Mouse (Mus musculus) midbrain, embryonic 12.5 days (tissue): ENCODE results near the gene Sox5. TPM values are rescaled to one million over a fixed set of nuclear protein-coding genes. Genes with fewer than 3 reads are reported as not detected.
"Not testable (repeated sequence)": the region's sequence is repeated elsewhere in the genome, so short reads cannot be mapped to it uniquely, and the experiment has no call there.

Source experiments
- ATAC-seq: fragments of 200-750 bp; cut with Nextera tagmentation; 2 replicates; pipeline ENCODE4 v1.8.0; 2017; ENCODE audit warnings: low read depth, moderate TSS enrichment, moderate library complexity; ENCODE audit not compliant: low FRiP score
- H3K27ac ChIP-seq: fragments of 300-500 bp; sonication (generic); replicated peaks from 2 replicates; pipeline ENCODE4 v1.5.1; 2016; ENCODE audit warnings: mild to moderate bottlenecking
- H3K27me3 ChIP-seq: fragments of 300-500 bp; sonication (generic); 2 replicates; pipeline ENCODE4 v1.6.1; 2016; ENCODE audit warnings: mild to moderate bottlenecking
- H3K36me3 ChIP-seq: fragments of 300-500 bp; sonication (generic); 2 replicates; pipeline ENCODE4 v1.6.1; 2016
- H3K4me1 ChIP-seq: fragments of 300-500 bp; sonication (generic); 2 replicates; pipeline ENCODE4 v1.6.1; 2016
- H3K4me2 ChIP-seq: fragments of 300-500 bp; sonication (generic); replicated peaks from 2 replicates; pipeline ENCODE4 v1.6.1; 2016; ENCODE audit warnings: mild to moderate bottlenecking, moderate library complexity
- H3K4me3 ChIP-seq: fragments of 300-500 bp; sonication (generic); 2 replicates; pipeline ENCODE4 v1.5.1; 2016; ENCODE audit warnings: mild to moderate bottlenecking
- H3K9ac ChIP-seq: fragments of 300-500 bp; sonication (generic); replicated peaks from 2 replicates; pipeline ENCODE4 v1.6.1; 2016; ENCODE audit warnings: mild to moderate bottlenecking, moderate library complexity
- H3K9me3 ChIP-seq: fragments of 300-500 bp; sonication (generic); 2 replicates; pipeline ENCODE4 v1.6.1; 2016; ENCODE audit warnings: mild to moderate bottlenecking
- WGBS: fragments of 180-500 bp; shearing (Covaris S2); methylation state at CpG from one replicate; pipeline ENCODE4 v1.1.7; 2016; 5-methylcytosine and 5-hydroxymethylcytosine counted together
- polyA plus RNA-seq: library from polyadenylated mRNA; unstranded; fragments of >200 nt; fragmentation: Nextera tagmentation; extraction: Ambion mirVana; gene quantifications from 2 replicates; pipeline ENCODE4 v1.2.1, GENCODE M21; 2016

Sox5 gene
- polyA plus RNA-seq, 1 experiment from 2014 or later, result 46.8 TPM

GRCm38 (mm10) chr6:144273425-144273824, 508.4 kb downstream of the Sox5 start:
- not testable (repeated sequence) for H3K9ac ChIP-seq, H3K36me3 ChIP-seq, H3K27ac ChIP-seq, ATAC-seq, H3K4me3 ChIP-seq, H3K9me3 ChIP-seq, H3K4me2 ChIP-seq, H3K4me1 ChIP-seq, H3K27me3 ChIP-seq
- WGBS, result 14% methylated on average over 4 of the region's 4 CpGs

- 0 out of 2 replicates have a peak, but pooled peaks cover 1% of the 10 kb centered on the region for H3K27me3 ChIP-seq
- no peak overlapping the region for H3K9ac ChIP-seq
- no peaks in the 10 kb centered on the region for H3K36me3 ChIP-seq
- no peak overlapping the region for H3K4me3 ChIP-seq
- peaks cover 8% of the 10 kb centered on the region for H3K4me1 ChIP-seq
- no peaks in the 10 kb centered on the region for H3K9me3 ChIP-seq
- H3K4me2 ChIP-seq, result no peak overlapping the region
- ATAC-seq, result no peak
- WGBS, result 98% methylated on average over 2 of the region's 2 CpGs
- H3K27ac ChIP-seq, result no peak overlapping the region
Observed at GRCm38 (mm10) chr6:144271326-144271725, 510.5 kb downstream of the Sox5 start.

GRCm38 (mm10) chr6:144270306-144270705, 511.5 kb downstream of the Sox5 start:
- peaks cover 8% of the 10 kb centered on the region; the same call in 1 of the 2 replicates for H3K27me3 ChIP-seq
- H3K36me3 ChIP-seq, result no peaks in the 10 kb centered on the region
- no peak overlapping the region for H3K27ac ChIP-seq
- no peak overlapping the region for H3K9ac ChIP-seq
- no peaks in the 10 kb centered on the region for H3K9me3 ChIP-seq
- H3K4me3 ChIP-seq, result no peak overlapping the region
- WGBS, result 87% methylated on average over 3 of the region's 3 CpGs
- no peak for ATAC-seq
- H3K4me2 ChIP-seq, result no peak overlapping the region
- H3K4me1 ChIP-seq, result peaks cover 8% of the 10 kb centered on the region

GRCm38 (mm10) chr6:144269666-144270065, 512.1 kb downstream of the Sox5 start:
- Histone ChIP-seq H3K27me3 (peaks cover 8% of the 10 kb centered on the region; the same call in 1 of the 2 replicates), H3K9me3 (no peaks in the 10 kb centered on the region), H3K4me2 (no peak overlapping the region), H3K27ac (no peak overlapping the region), H3K4me3 (no peak overlapping the region), H3K4me1 (peaks cover 9% of the 10 kb centered on the region), H3K9ac (no peak overlapping the region), H3K36me3 (no peaks in the 10 kb centered on the region)
- no peak for ATAC-seq
- WGBS, result 82% methylated on average over 4 of the region's 4 CpGs

GRCm38 (mm10) chr6:144265752-144266151, 516.0 kb downstream of the Sox5 start:
- H3K9me3 ChIP-seq, result no peaks in the 10 kb centered on the region
- no peak overlapping the region for H3K27ac ChIP-seq
- no peak overlapping the region for H3K9ac ChIP-seq
- no peaks in the 10 kb centered on the region for H3K36me3 ChIP-seq
- H3K27me3 ChIP-seq, result peaks cover 8% of the 10 kb centered on the region; the same call in 1 of the 2 replicates
- H3K4me2 ChIP-seq, result no peak overlapping the region
- 93% methylated on average over 5 of the region's 5 CpGs for WGBS
- peaks cover 6% of the 10 kb centered on the region for H3K4me1 ChIP-seq
- H3K4me3 ChIP-seq, result no peak overlapping the region
- ATAC-seq, result no peak

GRCm38 (mm10) chr6:144265004-144265403, 516.8 kb downstream of the Sox5 start:
- H3K27me3 ChIP-seq, result peaks cover 8% of the 10 kb centered on the region; the same call in 1 of the 2 replicates
- peaks cover 6% of the 10 kb centered on the region for H3K4me1 ChIP-seq
- ATAC-seq, result no peak
- H3K36me3 ChIP-seq, result no peaks in the 10 kb centered on the region
- no peak overlapping the region for H3K9ac ChIP-seq
- WGBS, result 73% methylated on average over 7 of the region's 7 CpGs
- no peak overlapping the region for H3K4me2 ChIP-seq
- H3K9me3 ChIP-seq, result no peaks in the 10 kb centered on the region
- no peak overlapping the region for H3K27ac ChIP-seq
- H3K4me3 ChIP-seq, result no peak overlapping the region

- Histone ChIP-seq H3K4me1 (peaks cover 6% of the 10 kb centered on the region), H3K9me3 (no peaks in the 10 kb centered on the region), H3K4me2 (peak overlapping the region; percentile 13), H3K4me3 (no peak overlapping the region), H3K27me3 (peaks cover 8% of the 10 kb centered on the region; the same call in 1 of the 2 replicates), H3K36me3 (no peaks in the 10 kb centered on the region), H3K27ac (no peak overlapping the region), H3K9ac (no peak overlapping the region)
- ATAC-seq, result peak; percentile 41
- WGBS, result 23% methylated on average over 16 of the region's 16 CpGs
Observed at GRCm38 (mm10) chr6:144264320-144264915, 517.4 kb downstream of the Sox5 start.

GRCm38 (mm10) chr6:144256500-144256899, 525.3 kb downstream of the Sox5 start:
- Histone ChIP-seq H3K27me3 (peaks cover 11% of the 10 kb centered on the region; the same call in 1 of the 2 replicates), H3K9ac (no peak overlapping the region)
- WGBS, result 67% methylated on average over 8 of the region's 8 CpGs

GRCm38 (mm10) chr6:144252191-144252718, 529.5 kb downstream of the Sox5 start:
- peaks cover 39% of the 10 kb centered on the region for H3K4me1 ChIP-seq
- H3K27ac ChIP-seq, result peak overlapping the region; percentile 63
- no peaks in the 10 kb centered on the region for H3K36me3 ChIP-seq
- H3K27me3 ChIP-seq, result peaks cover 8% of the 10 kb centered on the region; the same call in 1 of the 2 replicates
- H3K9ac ChIP-seq, result no peak overlapping the region
- peak overlapping the region; percentile 18; the same call in 1 of the 2 replicates for H3K4me2 ChIP-seq
- 32% methylated on average over 7 of the region's 7 CpGs for WGBS
- H3K4me3 ChIP-seq, result no peak overlapping the region
- no peaks in the 10 kb centered on the region for H3K9me3 ChIP-seq
- ATAC-seq, result peak; percentile 24; the same call in 1 of the 2 replicates

More at GRCm38 (mm10) chr6:144256500-144256899, 525.3 kb downstream of the Sox5 start:
- H3K36me3 ChIP-seq, result no peaks in the 10 kb centered on the region
- H3K9me3 ChIP-seq, result no peaks in the 10 kb centered on the region
- H3K4me2 ChIP-seq, result no peak overlapping the region
- no peak overlapping the region for H3K27ac ChIP-seq
- no peak overlapping the region for H3K4me3 ChIP-seq
- H3K4me1 ChIP-seq, result peaks cover 25% of the 10 kb centered on the region
- no peak for ATAC-seq

- Histone ChIP-seq H3K27ac (peak overlapping the region; percentile 63), H3K9ac (no peak overlapping the region), H3K4me3 (no peak overlapping the region), H3K9me3 (no peaks in the 10 kb centered on the region), H3K27me3 (peaks cover 8% of the 10 kb centered on the region; the same call in 1 of the 2 replicates), H3K36me3 (no peaks in the 10 kb centered on the region), H3K4me2 (peak overlapping the region; percentile 18; the same call in 1 of the 2 replicates), H3K4me1 (peaks cover 37% of the 10 kb centered on the region)
- ATAC-seq, result peak; percentile 85
- WGBS, result 5% methylated on average over 18 of the region's 18 CpGs
Observed at GRCm38 (mm10) chr6:144251222-144252170, 530.3 kb downstream of the Sox5 start.

GRCm38 (mm10) chr6:144250625-144251181, 531.1 kb downstream of the Sox5 start:
- Histone ChIP-seq H3K36me3 (no peaks in the 10 kb centered on the region), H3K4me3 (no peak overlapping the region), H3K27ac (peak overlapping the region; percentile 63), H3K4me2 (no peak overlapping the region), H3K4me1 (peaks cover 33% of the 10 kb centered on the region), H3K9me3 (no peaks in the 10 kb centered on the region), H3K9ac (no peak overlapping the region), H3K27me3 (peaks cover 8% of the 10 kb centered on the region; the same call in 1 of the 2 replicates)
- ATAC-seq, result peak; percentile 47
- WGBS, result 9% methylated on average over 6 of the region's 6 CpGs
